Mouse (Mus musculus): ENCODE measurements at regions not wholly inside any gene's neighbourhood (a gene's known extent, or its start where the extent isn't known, plus 50 kb on each side); places are given as distances from the start of the nearest gene placed in this dataset. TPM values are rescaled to one million over a fixed set of nuclear protein-coding genes. Genes with fewer than 3 reads are reported as not detected.
A peak's percentile ranks its signal among the peaks of the same experiment; 100 is the strongest.

- ATAC-seq (replicated peaks; ENCODE audit: insufficient number of reproducible peaks, low FRiP score, low TSS enrichment, low read depth) = no peak; the same call in 1 of the 2 replicates
- Histone ChIP-seq H3K36me3 (replicated peaks; ENCODE audit: control insufficient read depth, insufficient read depth, low read depth, low read length) (no peaks in the 10 kb centered on the region), H3K4me1 (ENCODE audit: control insufficient read depth, insufficient read depth, low read length) (peaks cover 3% of the 10 kb centered on the region), H3K4me3 (ENCODE audit: low read depth, low read length) (no peak overlapping the region), H3K4me2 (ENCODE audit: low read depth, low read length) (no peak overlapping the region), H3K27me3 (ENCODE audit: control insufficient read depth, insufficient read depth, low read length) (no peaks in the 10 kb centered on the region), H3K9ac (replicated peaks; ENCODE audit: low read length) (no peak overlapping the region), H3K27ac (replicated peaks; ENCODE audit: low read depth, low read length) (no peak overlapping the region), H3K9me3 (replicated peaks; ENCODE audit: control insufficient read depth, low read length) (no peaks in the 10 kb centered on the region)
- 16% methylated on average over 7 of the region's 7 CpGs for WGBS
- DNase-seq (ENCODE audit: low spot score) = peak; percentile 63
Observed at GRCm38 (mm10) chr5:118504926-118505325, 55.6 kb upstream of the Med13l start.

- Histone ChIP-seq H3K36me3 (replicated peaks; ENCODE audit: control insufficient read depth, insufficient read depth, low read depth, low read length) (no peaks in the 10 kb centered on the region), H3K4me1 (ENCODE audit: control insufficient read depth, insufficient read depth, low read length) (peaks cover 8% of the 10 kb centered on the region), H3K27ac (replicated peaks; ENCODE audit: low read depth, low read length) (no peak overlapping the region), H3K9me3 (replicated peaks; ENCODE audit: control insufficient read depth, low read length) (no peaks in the 10 kb centered on the region), H3K4me2 (ENCODE audit: low read depth, low read length) (no peak overlapping the region), H3K4me3 (ENCODE audit: low read depth, low read length) (no peak overlapping the region), H3K9ac (replicated peaks; ENCODE audit: low read length) (no peak overlapping the region), H3K27me3 (ENCODE audit: control insufficient read depth, insufficient read depth, low read length) (no peaks in the 10 kb centered on the region)
- no peak for ATAC-seq (replicated peaks; ENCODE audit: insufficient number of reproducible peaks, low FRiP score, low TSS enrichment, low read depth)
- 52% methylated on average over 5 of the region's 5 CpGs for WGBS
- DNase-seq (ENCODE audit: low spot score) = no peak
Observed at GRCm38 (mm10) chr5:118509871-118510270, 50.6 kb upstream of the Med13l start.

Small RNA genes lying in the stretch of these regions (microRNA-seq; reads per million reads assigned to microRNA genes)
- not detected for gene Gm26455 (ENCODE audit: borderline number of aligned reads)

Measured in embryonic facial prominence, embryonic 11.5 days (tissue).